Mouse (Mus musculus): ENCODE results near the gene Nup43. TPM values are rescaled to one million over a fixed set of nuclear protein-coding genes. Genes with fewer than 3 reads are reported as not detected.
"Not testable (repeated sequence)": the region's sequence is repeated elsewhere in the genome, so short reads cannot be mapped to it uniquely, and the experiment has no call there.

The Nup43 gene
- total RNA-seq (2021), result 1 to 10 TPM; 5.3 to 5.5 TPM

DNA sequence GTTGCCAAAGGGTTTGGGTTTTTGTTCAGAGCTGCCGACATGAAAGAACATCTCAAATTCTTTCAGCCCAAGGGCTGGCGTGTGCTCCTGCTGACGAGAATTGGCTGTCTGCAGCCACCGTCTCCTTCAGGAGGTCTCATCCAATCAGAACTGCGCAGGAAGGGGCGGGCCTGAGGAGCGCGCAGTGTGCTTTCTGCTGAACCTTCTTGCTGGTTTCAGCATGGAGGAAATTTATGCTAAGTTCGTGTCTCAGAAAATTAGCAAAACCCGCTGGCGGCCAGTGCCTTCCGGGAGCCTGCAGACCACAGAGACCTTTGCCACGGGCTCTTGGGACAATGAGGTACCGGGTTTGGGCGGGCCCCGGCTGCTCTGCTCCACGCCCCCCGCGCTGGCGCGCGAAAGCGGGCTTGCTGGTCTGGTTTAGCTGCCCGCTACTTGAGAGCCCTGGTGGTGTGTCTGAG lies at the start of gene Nup43:
Nup43 (plus strand) TSS at position 162 of the 461 bp plus-strand sequence.
- DNase-seq, result peak; percentile 91 to 93
- intact Hi-C loops (cut with DNase I), result no loop called here

DNA sequence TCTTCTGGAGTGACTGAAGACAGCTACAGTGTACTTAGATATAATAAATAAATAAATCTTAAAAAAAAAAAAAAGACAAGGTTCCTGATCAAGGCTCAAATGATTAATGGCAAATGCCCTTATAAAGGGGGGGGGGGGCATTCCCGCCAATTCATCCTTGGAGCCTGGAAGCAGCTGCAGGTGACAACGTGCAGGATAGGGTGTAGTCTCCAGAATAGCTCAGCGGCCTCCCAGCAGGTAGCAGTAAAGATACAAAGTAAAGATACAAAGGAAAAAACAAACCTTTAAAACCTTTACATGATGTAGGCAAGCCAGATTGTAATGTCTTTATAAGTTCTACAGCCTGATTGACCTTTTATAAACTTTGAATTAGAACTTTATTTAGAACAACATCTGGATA lies 49.7 kb upstream of the Nup43 start:
- intact Hi-C loops (cut with DNase I); DNase-seq: not testable (repeated sequence)

DNA sequence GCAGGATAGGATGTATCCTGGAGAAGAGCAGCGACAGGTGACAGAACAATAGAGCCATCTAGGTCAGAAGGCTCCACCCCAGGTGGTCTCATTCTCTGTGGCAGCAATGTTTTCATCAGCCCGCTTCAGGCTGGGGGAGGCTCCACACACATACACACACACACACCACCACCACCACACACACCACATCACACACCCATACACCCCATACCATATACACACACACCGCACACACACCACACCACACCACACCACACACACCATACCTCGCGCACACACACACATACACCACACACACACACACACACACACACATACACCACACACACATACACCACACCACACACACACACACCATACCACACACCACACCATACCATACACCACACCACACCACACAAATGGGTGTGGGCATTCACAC lies 47.5 kb upstream of the Nup43 start:
- intact Hi-C loops (cut with DNase I), result no loop called here
- DNase-seq, result no peak

DNA sequence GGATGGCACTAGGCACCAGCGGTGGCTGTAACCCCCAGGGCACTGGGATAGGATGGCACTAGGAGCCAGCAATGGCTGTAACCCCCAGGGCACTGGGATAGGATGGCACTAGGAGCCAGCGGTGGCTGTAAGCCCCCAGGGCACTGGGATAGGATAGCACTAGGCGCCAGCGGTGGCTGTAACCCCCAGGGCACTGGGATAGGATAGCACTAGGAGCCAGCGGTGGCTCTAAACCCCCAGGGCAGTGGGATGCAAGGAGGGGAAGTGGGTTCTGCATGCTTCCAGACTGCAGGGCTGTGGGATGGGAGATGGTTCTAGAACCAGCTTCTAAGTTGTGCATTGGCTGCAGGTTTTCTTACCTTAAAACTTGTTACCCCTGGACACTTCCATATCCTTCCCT lies 46.6 kb upstream of the Nup43 start:
- intact Hi-C loops (cut with DNase I), result no loop called here
- no peak for DNase-seq

DNA sequence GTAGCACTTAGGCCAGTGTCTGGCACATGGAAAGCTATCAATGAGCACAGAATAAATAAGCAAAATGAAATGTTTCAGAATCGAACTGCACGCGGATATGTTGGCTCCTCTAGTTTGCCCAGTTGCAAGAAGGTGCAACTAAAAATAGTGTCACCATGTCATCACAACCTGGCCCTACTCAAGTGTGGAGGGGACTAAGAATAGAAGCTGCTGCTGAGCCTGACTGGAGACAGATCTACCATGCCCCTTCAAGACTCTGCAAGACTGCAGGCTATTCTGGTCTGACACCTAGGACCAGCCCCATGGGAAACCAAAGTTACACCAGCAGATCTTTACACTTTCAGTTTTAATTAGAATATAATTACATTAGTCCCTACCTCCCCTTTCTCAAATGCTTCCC lies 44.9 kb upstream of the Nup43 start:
- DNase-seq, result no peak
- intact Hi-C loops (cut with DNase I), result no loop called here

DNA sequence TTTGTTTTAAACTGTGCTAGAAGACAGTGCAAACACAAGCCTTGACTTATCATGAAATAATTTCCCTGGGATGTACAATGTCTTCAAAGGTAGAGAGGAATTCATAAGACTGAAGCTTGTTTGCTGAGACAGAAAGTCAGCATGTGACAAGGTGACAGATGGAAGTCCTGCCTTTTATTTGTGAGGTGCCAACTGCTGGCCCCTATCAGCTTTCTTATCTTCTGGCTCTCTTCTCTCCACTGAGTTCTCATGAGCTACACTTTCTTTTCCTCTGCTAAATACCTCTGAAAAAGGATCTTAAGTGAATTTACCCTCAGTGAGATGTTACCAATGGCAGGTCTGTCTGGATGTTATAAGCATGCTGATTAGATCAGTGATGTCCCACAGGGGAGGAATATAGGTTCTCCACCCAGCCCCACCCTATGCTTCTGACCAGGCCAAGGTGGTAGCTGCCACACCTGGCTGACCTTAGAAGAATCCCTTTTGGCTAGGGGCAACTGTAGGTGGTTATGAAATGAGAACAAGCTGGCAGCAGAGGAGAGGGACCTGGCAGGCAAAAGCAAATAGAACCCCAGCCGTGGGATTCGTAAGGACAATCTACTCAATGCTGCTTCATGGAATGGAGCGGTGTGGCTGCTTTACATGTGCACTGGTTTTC lies 43.3 kb upstream of the Nup43 start:
- no peak for DNase-seq
- intact Hi-C loops (cut with DNase I), result no loop called here

DNA sequence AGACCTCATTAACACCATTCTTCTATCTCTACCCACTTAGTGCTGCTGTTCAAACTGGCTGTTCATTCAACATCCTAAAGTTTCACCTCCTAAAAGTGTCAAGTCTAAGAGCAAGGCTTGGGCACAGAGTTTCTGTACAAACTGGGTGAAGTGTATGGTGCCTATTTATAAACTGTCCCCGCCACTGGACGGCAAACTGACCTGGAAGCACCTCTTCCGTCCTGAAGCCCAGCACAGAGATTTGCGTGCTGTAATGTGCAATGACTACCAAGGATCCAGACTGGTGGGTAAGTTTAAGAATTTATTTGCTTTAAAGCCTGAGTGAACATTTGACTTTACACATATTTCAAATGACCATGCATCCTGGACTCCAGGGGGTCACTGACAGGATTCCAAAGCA lies 38.2 kb upstream of the Nup43 start:
- intact Hi-C loops (cut with DNase I), result no loop called here
- DNase-seq, result peak in 1 of 2 experiments; percentile 16

DNA sequence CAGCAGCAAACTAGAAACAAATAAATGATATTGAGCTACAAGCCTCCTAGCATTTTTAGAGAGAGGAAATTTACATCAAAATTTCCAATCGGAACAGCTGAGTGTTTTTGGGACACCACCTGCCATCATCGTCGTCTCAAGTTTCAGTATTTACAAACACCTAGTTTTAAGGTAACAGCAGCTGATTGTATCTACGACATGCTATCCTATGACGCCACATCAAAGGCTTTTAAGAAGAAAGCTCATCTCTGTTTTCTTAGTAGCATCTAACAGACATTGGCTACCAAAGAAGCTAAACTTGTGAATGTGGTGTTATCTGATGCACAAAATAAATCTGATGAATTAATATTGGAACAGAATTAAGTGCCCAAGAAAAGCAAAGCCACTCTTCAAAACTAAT lies 37.0 kb upstream of the Nup43 start:
- intact Hi-C loops (cut with DNase I), result no loop called here
- DNase-seq, result no peak

DNA sequence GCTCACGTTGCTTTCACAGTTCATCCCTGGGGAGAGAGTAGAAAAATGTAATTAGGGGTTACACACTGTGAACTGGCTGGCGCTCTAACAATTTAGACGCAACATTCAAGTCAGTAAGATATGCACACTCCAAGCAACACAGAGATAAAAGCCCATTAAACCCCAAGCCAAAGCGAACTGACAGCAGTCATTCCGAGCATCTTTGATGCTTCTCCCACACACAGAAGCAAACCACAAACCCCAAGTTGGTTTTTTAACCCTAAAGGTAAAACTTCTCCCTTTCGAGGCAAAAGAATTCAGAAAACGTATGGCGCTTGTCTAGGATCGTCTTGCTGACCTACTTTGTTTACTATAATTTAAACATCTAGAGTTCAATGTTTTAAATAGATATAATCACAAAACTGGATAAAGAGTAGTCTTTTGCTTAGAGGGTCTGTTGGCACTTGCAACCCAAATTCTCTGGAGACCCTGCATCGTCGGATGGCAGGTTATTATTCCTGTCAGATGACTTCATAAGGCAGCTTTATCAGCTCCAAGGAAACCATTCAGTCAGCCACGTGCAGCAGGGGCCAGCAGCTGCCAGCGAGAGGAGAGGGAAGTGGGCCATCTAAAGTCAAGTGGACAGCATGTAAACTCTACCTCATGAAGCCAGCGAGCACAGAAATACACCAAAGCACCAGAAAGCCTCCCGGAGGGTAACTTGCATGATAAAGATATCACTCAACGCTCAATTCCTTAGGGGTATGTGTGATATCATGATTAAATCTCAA lies 36.2 kb upstream of the Nup43 start:
- no peak for DNase-seq
- intact Hi-C loops (cut with DNase I), result no loop called here

DNA sequence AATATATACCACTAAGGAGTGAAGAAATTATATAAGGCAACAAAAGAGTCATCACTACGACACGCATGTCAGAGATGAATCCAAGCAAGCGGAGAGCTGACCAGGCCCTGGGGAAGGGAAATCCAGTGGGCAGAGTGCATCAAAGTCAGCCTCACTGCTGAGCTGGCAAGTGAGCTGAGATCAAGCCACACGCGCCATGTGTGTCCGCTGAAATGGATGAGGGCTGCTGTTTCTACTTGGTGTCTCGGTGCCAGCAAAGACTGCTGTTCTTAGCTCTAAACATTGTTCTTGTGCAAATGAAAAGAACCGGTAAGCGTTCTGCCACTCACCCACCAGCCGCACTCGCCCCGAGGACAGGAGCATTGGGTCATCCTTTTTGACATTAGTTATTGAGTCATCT lies 26.9 kb upstream of the Nup43 start:
- DNase-seq, result no peak
- intact Hi-C loops (cut with DNase I), result no loop called here

DNA sequence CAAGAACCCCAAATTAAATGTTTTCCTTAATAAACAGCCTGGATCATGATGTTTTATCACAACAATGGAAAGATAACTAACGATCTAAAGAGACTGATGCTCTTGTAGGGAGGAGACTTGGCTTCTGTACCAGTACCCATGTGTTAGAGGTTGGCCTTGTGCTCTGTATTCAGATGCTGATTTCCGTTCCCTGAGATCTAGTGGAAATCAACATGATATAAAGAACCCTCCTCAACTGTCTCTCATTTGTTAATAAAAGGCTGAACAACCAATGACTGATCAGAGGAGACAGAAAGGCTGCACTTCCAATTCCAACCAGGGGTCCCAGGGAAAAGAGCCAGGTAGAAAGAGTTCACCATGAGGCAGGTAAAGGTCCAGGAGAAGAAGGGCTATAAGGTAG lies 21.4 kb upstream of the Nup43 start:
- intact Hi-C loops (cut with DNase I), result no loop called here
- DNase-seq, result no peak

DNA sequence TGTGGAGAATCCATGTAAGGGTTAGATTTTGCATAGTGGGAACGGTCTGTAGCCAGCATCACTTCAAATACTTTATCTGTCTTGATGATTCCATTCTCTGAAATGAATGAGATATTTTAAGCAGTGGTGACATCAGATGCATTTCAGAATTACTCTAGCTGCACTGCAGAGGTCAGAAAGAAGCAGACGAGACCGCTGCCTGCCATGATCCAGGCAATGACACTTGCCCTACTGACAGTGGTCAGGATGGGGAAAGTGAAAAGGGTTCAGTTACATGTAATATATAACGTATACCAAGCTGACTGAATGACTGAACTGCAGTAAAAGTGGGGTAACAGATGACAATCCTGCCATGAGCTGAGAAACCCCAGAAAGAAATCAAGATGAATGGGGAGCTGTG lies 18.2 kb upstream of the Nup43 start:
- intact Hi-C loops (cut with DNase I), result no loop called here
- DNase-seq, result no peak

DNA sequence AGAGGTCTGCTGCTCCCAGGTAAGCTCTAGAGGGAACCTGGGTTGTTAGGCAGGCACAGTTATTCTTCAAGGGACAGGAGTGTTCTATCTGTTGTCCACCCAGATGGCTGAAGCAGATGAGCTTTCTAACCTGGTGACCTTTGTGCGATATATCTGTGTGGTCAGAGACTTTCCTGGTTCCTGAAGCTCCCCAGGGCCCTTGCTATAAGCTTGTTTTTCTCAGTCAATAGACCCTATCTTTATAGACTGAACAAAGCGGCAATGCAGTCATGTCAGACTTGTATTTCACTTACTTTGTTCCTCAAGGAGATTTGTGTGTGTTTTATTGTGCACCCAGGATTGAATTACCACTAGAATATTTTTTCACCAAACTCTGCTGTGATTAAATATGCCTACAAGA lies 16.2 kb upstream of the Nup43 start:
- intact Hi-C loops (cut with DNase I), result no loop called here
- no peak for DNase-seq

DNA sequence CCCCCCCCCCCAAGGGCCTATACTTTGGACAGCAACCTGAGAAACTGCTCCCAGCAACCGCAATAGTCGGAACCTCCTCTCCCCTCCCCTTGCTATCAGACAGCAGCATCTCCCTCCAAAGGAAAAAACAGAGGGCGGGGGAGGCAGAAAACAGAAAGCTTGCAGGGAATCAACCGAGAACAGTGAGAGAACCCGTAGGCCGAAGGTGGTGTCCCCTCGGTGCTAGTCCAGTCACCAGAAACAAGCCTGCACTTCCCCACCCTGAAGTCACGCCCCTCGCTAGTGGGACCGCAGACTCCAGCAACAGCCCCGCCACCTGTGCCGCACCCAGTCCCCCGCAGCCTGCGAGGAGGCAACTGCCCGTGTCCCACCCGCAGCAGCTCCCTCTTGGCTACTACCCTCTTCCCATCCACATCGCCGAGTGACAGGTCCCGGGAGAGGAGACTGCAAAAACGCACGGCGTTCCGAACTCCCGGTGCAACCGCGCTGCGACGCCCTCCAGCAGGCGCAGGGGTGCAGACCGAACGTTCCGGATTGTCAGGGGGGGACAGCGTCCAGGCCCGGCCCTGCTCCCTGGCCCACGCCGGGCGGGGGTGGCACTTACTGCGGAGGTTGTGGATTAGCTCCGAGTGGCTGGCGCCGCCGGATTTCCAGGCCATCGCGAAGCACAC lies 4.7 kb upstream of the Nup43 start:
- intact Hi-C loops (cut with DNase I), result loop anchor here (1.0 to 5.0 kb wide), 2 partner anchors 19 to 190 kb away; partner anchors contain the start of genes Lats1, Pcmt1 and Ulbp1
- DNase-seq, result no peak

DNA sequence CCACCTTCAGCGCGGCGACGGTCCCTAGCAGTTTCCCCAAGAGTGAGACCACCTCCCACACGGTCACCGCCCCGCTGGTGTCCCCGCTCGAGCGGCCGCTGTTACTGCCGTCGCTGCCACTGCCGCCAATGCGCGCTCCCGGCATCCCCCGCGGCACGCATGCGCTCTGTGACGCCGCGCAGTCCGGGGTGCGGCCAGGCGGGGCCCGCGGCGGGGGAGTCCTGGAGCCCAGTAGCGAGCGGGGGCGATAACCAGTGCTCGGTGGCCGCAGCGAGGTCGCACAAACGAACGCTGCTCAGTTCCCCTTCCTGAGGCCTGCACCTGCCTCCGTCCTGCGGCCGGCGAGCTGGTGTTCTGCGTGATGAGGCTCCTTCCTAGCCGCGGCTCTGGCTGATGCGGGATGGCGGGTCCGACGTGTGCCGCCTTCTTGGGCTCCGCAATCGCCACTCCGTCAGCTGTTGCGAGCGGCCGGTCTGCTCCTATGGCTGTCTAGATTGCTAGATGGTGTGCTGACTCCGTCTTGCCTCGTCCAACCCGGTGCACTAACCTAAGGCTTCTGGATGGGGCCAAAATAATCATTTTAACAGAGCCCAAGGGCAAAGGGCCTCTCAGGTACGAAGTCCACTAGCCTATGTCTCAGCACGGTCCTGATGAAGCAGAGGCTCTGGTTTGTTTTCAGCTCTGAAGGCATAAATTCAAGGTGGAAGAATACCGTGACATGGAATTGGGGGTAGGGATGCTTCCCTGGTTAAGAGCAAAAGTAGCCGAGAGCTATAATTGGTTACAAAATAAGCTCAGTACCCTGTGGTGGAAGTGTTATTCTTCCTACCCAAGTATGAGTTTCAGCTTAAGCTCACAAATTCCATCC lies 3.9 kb upstream of the Nup43 start:
- DNase-seq, result peak; percentile 94 to 96
- intact Hi-C loops (cut with DNase I), result loop anchor here (1.0 to 5.0 kb wide), 2 partner anchors 18 to 191 kb away; partner anchors contain the start of genes Lats1, Pcmt1 and Ulbp1

DNA sequence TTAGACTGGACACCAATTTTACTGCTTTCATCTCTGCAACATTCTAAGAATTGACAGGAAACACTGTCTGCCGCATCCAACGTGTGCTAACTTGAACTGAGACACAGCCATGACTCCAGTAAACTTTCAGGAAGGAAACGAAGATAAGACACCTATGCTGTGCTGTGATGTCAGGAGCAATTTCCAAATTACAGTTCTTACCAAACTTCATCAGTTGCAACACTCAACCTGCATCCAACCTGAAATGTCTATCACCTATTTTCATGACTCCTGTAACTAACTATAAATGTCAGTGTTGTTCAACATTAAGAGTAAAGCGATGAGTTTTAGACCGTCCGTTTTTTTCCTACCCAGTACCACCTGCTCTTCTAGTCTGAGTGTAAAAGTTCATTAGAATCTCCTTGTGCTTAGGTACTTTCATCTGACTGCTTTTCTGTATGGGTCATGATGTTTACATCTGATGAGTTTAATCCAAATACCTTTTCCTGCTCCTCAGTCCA lies 3.2 kb upstream of the Nup43 start:
- intact Hi-C loops (cut with DNase I), result loop anchor here (5.0 kb wide), 1 partner anchor 192 kb away; the partner anchor contains the start of gene Ulbp1
- no peak for DNase-seq

DNA sequence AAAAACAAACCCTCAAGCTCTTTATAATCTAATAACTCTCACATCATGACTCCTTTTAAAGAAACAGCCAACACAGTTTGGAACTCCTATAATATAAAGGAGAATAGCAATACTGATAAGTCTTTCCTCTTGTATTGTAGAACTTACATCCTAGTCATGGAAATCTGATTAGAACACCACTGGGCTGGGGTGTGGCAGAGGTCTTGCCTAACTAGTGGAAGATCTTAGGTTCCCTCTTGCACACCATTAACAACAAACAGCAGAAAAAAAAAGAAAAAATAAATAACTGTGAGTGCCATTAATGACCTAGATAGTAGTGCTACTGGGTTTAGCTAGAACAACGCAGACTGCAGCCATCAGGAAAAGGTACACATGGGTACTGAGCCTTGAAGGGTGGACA lies 2.4 kb upstream of the Nup43 start:
- no peak for DNase-seq
- intact Hi-C loops (cut with DNase I), result loop anchor here (5.0 kb wide), 1 partner anchor 193 kb away; the partner anchor contains the start of gene Ulbp1

DNA sequence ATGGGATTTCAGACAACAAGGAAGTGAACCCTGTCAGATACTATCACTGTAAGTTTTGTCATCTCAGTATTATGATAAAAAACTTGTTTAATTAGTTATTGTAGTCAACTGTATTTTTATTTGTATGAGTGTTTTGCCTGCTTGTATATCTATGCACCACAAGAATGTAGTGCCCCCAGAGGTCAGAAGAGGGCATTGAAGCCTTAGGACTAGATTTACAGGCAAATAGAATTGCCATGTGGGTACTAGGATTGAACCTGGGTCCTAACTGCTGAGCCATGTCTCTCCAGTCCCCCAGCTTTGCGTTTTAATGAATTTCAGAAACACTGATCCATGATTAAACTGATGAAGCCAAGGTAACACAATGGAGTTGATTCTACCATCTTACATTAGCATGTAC lies 6.4 kb downstream of the Nup43 start:
- intact Hi-C loops (cut with DNase I), result no loop called here
- no peak for DNase-seq

DNA sequence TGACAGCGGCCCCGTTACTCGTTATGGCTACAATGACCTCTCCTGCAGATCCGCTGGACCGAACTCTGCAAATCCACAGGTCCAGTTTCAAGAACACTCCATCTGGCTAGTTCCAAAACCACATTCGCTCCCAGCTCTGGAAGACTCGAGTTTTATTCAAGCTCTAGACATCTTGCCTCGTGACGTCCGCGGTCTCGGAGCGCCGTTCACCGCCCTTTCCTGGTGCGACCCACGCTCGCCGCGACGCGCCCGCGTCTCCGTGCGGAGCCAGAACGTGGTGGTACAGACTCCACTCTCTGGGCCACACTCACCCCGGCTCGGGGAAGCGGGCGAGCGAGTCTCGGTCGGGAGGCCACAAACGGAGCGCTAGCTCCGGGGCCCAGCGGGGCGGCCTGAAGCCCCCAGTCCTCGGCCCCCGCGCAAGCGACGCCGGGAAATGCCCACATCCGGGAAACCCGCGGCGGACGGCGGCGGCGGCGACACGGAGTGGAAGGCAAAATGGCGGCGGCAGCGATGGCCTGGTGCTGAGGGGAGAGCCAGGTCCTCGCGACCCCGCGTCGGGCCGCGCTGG lies 13.5 kb downstream of the Nup43 start, which contains the start of the genes Pcmt1 and Lats1:
Pcmt1 (minus strand) TSS at position 406 of the 571 bp plus-strand sequence.
Lats1 (plus strand) TSS at position 484 of the 571 bp plus-strand sequence.
- peak; percentile 90 to 93 for DNase-seq
- intact Hi-C loops (cut with DNase I), result loop anchor here (1.0 to 5.0 kb wide), 4 partner anchors 18 to 209 kb away; partner anchors contain the start of gene Ulbp1
